Mouse (Mus musculus) urinary bladder, postnatal 25 days (tissue): ENCODE measurements at regions not wholly inside any gene's neighbourhood (a gene's known extent, or its start where the extent isn't known, plus 50 kb on each side); places are given as distances from the start of the nearest gene placed in this dataset.
A peak's percentile ranks its signal among the peaks of the same experiment; 100 is the strongest.

Experiments
- DNase-seq: peaks from one replicate; pipeline ENCODE4 v3.0.0; 2022; ENCODE audit warnings: low spot score

DNA sequence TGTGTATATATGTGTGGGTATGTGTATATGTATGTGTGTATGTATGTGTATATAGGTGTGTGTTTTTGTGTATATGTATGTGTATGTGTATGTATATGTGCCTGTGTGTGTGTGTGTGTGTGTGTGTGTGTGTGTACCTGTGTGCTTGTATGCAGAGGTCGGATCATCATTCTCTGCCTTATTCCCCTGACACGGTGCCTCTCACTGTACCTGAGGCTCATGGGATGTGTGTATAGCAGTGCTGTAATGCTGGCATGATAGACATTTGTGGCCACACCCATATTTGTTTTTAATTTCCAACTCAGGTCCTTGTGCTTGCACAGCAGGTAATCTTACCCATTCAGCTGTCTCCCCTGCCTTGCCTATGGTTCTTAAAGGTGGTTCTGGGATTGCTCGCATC is 402.1 kb upstream of the Tmpo start:
- no peak for DNase-seq

DNA sequence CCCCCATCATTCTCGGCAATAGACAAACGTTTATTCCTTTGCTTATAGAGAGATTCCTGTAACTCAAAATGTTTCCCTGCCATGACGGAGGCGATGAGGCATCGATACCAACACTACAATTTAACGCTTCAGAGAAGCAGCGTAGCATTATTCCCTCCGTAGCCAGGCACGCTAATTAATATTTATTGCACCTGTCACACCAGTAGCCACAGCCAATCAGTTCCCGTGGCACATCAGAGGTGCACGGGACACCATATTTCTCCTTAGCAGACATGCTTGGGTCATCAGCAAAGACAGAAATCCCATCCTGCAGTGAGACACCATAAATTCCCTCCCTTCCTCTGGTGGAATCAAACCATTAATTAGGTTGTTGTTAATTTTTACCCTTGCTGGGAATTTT is 399.8 kb upstream of the Tmpo start:
- DNase-seq: no peak

DNA sequence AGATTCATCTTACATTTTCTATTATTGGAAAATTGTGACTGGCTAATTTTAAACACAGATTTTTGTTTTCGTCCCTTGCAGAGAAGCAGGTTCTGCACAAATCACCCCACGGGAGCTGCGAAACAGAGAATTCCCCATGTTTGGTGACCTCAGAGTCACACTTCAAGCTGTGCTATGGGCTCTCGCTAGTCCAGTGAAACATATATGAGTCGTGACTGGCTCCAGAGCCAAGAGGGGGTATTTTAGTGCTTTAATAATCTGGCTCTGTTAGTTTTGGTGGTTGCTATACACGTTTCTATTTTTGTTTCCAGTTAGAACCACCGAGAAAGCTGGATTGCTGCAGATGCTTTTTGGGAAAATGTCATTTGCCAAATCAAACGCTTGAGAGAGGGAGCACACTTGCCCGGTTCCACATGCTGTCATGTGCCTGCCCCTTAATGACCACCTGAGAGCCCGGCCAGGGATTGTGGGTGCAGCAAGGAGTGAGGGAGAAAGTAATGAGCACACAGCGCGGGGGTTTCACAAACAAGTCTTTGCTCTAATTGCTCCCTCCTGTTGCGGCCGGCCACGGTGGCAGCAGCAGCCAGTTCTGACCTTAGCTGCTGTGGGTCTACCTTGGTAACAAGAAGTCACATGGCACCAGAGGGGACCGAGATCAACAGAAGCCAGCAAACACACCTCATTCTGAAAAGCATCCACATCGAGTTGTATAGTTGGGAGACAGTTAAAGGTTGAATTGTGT is 394.4 kb upstream of the Tmpo start:
- no peak for DNase-seq

DNA sequence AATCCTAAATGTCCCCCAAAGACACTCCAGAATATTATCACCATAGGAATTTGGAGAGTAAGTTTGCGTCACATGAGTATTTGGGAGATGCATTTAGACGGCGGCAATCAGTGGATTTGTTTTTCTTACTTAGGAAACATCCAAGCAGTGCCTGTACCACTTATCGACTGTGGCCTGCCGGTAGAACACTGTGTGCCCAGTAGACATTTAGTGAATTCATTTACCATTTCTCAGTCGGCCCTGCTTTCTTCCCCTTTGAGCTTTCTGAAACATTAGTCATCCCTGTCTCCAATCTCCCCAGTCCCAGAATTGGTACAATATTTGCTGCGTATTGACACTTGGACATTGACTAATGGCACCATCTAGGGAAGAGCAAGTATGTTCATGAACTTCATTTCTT is 391.7 kb upstream of the Tmpo start:
- DNase-seq: no peak

DNA sequence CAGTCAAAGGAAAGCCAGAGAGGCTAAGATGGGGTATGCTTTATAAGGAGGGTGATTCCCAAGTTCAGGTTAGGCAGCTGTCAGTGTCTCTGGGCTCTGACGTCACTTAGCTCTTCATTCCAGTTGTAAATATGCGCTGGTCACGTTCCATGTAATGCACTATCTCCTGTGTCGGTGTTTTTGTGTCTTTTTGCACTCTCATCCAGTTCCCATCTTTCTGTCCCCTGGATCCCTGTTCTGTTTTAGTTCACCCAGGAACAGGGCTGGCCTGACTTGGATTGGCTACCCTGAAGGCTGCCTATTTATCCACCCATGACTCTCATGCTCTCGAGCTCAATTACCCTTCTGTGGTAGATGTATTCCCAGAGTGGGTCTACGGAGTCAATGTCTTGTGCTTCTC is 387.9 kb upstream of the Tmpo start:
- no peak for DNase-seq

DNA sequence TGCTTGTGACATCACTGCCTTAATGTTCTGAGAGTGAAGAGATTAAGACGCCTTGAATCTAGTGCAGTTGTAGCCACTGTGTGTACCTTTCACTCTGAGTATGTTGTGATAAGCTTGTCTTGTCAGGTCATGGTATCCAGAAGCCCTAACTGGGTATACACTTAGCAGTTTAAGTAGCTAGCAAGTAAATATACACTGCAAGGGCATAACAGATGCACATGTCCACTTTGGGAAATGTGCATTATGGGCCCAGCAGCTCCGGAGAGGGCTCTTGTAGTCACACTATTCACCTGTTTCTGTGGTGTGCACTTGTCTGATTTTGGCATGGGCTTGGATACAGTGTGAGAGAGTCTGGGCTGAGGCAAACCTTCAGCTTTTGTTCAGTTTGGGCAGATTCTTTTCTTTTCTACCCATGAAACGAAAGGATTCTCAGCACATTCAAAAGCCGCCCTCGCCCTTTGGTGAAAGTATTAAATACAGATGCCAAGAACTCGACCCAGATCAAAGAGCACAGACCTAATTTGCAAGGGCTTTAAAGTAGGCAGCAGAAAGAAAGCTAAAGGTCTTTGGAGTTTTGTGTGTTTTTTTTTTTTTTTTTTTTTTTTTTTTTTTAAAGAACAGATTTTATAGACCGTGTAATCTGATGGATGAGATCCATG is 385.1 kb upstream of the Tmpo start:
- DNase-seq: no peak

DNA sequence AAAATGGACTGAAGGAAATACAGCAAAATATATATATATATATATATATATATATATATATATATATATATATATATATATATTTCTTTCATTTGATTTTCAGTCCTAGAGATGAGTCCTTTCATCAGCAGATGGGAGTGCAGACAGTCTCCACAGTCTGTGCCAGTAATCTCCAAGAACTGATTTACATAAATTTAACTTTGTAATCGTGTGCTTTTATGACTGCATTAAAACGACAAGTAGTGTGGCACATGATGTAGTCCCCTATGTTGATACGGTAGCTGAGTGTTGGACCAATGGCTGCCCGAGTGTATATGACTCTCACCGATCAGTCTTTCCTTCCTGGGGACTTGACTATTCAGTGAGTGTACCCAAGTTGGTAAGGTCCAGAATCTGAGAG is 378.2 kb upstream of the Tmpo start:
- no peak for DNase-seq

DNA sequence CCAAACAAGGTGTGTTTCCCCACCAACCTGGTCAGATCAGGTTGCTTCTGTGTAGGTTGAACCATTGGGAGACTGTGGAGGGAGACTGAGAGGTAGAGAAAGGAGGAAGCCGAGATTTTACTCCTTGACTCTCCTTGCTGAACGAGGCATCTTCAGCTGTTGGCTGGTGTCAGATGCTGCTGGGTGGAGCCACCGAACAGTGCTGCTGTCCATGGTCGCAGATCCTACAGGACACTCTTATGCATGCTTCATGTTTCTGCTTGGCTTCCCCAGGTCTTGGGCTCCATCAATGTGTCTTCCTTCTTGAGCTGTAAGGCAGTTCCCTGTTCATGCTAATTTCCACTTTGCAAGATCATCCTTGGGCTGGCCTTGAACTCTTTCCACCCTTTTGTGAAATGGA is 367.0 kb upstream of the Tmpo start:
- DNase-seq: no peak

DNA sequence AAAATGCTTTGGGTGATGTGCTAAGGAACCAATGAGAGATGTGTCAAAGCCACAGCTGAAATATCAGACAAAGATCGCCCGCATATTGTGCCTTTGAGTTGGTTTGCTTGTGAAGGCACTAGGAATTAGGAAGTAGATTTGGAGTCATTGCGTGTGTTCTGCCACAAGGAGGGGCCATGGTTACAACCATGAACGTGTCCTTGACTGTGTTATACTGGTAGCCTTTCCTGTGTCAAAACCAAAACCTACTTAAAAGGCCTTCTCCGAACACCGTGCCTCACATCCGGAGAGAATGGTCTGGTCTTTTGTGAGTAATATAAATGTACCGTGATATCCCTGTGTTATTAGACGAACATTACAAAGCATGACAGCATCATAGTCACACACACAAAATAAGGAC is 365.0 kb upstream of the Tmpo start:
- DNase-seq: peak; percentile 6

DNA sequence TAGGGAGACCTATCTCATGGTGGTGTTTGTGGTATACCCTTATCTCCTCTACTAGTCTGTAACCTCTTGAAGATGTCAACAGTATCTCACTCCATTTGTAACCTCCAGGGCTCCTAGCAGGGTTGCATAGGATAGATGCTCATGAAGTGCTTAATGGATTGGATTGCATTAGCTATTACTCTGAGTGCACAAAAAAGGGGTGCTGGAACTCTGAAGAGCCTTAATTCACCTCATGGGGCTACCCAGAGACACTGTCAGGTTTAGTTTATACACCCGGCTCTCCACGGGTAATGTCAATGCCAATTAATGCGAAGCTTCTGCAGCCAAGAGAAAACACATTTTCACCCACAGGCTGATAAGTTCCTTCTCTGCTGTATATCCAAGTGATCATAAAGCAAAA is 364.3 kb upstream of the Tmpo start:
- no peak for DNase-seq

DNA sequence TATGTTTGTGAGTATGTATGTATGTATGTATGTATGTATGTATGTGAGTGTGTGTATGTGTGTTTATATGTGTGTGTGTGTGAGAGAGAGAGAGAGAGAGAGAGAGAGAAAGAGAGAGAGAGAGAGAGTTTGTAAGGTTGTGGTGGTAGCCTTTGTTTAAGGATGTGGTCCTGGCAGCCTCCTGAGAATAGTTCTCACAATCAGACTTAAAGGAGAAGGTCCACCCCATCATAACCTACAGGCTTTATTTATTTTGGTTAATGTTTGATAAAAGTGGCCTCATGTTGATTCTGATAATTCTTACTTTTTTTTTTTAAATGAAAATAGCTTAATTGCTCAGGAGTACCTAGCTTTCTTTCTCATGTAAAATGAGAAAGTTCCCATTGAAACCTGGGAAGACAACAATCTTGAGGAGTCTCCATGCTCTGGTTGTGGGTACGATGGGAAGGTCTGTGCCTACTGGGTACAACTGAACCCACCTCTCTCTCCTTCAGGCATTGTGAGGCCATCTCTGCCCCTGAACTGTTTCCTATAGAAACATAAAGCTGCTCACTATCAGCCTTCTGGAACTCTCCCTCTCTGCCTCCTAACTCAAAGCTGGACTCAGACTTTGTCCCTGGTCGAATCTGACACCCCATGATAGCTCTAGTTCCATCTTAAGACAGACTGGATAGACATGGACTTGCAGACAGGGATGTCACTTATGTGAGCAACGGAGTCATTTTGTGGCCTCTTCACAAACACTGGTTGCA is 362.2 kb upstream of the Tmpo start:
- no peak for DNase-seq

DNA sequence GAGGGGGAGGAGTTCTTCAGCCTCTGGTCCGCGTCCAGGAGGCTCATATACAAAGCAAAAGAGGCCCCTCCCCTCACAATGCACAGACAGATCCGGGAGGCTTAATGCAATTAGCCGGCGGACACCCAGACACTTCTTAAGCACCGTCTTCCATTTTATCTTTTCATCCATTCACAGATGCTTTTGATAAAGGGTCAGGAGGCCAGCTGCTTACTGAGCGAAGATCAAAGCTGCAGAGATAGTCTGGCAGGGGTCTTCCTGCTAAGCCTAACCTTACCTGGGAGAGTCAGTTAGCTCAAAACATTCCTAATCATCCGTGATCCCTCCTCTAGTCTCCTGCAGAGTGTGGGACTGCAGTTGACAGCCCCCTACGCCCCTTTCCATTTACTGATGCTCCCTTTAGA is 361.1 kb upstream of the Tmpo start:
- no peak for DNase-seq

DNA sequence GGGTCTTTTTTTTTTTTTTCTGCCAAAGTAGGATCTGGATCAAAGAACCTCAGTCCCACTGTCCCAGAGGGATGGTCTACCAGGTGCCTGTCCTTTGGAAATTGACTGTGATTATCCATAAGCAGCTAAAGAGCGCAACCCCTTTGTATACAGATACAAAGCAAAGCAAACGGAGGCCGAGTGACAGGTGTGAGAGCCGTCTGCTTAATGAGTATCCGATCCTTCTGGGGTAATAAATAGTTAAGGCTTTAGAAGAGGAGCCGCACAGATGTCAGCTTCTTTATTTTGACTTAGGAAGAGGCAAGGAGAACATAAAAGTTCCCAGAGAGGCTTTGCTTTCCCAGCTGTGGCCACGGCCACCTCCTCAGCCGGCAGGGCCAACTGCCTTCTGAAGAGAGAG is 356.1 kb upstream of the Tmpo start:
- DNase-seq: no peak

DNA sequence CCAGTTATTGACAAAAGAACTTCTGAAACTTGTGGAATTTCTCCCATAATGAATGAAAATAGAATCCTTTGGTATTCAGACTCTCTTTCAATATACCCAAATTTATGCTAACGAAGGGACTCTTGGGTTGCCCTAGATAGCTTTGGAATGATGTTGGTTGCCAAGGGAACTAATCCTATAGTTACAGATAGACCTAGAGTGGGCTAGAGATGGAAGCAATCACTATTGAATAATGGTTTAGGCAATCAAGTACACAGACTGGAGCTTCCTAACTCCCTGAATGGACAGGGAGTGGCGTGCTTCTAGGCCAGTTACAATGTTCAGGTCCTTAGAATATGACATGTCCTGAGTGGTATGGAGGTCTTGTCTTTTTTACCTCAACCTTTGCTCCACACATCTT is 354.3 kb upstream of the Tmpo start:
- DNase-seq: no peak

DNA sequence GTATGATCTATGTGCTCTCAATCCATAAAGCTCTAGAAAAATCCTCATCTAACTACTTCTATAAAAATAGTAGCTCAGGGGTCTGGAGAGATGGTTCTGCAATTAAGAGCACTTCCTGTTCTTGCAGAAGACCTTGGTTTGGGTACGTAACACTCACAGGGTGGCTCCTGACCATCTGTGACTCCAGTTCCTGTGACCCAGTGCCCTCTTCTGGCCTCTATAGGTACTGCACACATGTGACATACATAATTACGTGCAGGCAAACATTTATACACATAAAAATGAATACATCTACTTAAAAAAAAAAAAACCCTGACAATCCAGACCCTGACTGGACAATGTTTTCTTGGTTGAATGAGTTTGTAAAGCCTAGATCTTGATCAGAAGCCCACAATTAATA is 347.2 kb upstream of the Tmpo start:
- DNase-seq: no peak

DNA sequence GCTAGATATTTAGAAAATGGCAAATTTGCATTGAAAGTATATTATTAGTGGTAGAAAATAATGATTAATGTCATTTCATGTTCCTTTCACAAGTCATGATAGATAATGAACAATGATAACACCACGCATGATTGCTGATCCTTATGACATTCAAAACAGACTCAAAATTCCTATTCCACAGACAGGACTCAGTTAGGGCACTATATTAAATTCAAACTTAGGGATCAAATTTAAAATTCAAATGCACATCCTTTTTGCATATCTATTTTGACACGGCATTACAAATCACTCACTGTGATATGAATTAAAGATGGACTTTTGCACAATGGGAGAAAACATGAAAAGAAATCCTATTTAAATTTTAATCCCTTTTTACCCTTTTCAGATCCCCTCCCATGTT is 340.1 kb upstream of the Tmpo start:
- DNase-seq: no peak

DNA sequence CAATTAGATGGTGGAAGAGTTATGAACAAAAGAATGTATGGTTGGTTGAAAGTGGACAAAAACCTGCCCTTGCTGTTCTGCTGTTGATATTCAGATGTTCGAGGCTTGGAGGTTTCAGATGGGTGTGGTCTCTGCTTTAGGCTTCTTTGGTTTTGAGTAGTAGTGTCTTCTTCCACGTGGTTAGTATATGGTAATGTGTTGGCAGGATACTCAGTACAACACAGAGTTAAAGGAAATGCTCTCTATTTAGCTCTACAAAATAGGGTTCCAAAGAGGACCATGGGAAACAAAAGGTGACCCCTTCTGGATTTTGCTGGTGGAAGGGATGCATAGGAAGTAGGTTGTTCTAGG is 333.9 kb upstream of the Tmpo start:
- no peak for DNase-seq

DNA sequence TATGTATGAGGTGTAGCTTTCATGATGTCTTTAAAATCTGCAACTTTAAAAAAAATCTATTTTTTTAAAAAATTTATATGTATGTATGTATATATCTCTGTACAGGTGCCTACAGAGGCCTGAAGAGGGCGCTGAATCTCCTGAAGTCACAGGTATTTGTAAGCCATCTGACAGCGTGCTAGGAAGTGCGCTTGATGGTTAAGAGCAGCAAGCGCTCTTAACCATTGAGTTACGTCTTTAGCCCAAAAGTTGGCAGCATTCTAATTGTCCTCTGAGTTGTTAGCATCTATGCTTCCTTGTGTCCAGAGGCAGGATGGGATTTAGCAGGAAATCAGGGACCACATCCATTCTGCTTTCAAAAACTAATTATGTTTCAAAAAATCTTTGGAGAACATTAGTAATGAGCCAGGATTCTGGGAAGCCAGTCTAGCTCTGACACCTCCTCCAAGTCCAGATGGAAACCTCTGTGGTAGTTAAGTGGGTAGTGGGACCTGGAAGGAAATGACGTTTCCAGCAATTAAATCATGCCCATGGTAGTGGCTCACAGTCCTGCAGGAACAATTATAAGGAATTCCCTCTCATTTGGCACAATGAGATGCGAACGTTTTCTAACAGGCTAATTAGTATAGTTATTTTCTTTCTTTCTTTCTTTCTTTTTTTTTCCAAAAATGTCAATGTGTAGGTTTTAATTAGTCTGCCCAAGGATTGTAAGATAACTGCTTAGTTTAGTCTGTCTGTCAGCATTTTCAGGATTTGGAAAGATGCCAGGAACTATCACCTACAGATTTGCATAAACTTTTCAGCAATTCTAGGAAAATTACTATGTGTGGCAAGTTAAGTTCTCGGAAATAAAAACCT is 333.3 kb upstream of the Tmpo start:
- no peak for DNase-seq

DNA sequence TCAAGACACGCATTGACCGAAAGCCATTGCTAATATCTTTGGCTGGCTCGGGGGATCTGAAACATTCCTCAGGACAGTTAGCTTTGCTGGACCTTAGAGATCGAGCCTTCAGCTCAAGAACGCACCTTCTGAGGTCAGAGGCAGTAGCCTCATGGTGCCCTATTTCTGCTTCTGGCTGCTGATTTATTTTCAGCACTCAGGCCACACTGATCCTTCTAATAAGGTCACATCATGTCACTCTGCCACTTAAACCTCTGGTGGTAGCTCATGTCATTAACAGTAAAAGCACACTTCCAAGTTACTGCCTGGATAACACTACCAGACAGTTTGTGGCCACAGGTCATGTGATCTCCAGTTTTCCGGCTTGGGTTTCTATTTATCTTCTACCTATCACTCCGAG is 325.9 kb upstream of the Tmpo start:
- no peak for DNase-seq

DNA sequence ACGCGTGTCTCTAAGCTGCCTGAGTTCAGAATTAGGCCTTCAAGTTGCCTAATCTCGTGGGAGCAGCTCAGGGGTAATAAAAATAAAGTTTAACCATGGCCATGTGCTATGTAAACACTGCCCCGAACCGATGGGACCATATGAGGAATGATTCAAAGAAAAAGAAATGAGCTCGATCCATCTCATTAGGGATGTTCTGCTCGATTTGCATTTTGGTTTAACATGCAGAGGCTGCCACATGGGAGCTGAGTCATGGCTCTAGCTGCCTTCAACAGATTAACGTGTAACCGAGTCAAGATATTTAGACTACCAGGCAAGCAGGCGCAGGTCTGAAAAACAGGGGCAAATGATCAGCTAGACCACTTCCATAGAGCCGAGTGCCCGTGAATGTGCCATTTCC is 323.8 kb upstream of the Tmpo start:
- DNase-seq: no peak

DNA sequence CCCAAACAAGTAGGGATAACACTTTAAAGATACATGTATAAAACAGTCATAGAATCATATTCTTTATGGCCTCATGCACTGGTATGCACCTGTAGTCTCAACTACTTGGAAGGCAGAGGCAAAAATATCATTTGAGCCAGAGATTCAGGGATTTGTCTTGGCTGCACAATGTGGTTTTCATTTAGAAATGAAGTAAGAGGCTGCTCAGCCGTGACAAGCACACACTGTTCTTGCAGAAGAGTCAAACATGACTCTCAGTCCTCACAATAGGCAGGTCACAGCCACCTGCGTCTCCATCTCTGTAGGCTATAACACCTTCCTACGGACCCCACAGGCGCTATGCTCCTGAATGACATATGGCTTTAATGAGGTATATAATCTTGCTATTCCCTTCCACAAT is 317.4 kb upstream of the Tmpo start:
- DNase-seq: no peak

DNA sequence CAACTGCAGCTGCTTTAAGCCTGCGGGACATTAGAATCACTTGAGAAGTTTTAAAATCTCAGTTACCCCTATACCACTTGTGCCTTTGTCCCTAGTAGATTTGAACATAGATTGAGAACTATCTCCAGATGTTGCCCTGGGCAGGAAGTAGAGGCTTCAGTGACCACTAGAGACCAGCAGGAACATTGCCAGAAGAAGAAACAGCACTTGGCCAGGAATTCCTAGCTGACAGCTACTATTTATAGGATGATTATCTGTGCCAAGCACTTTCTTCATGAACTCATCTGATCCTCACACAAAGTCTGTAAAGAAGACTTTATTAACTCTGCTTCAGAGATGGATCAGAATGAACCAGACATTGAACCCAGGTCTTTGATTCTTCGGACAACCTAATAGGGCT is 283.6 kb upstream of the Tmpo start:
- no peak for DNase-seq
